Mouse (Mus musculus) limb, embryonic 12.5 days (tissue): Measurements from ENCODE around the gene Fzd2. TPM values are rescaled to one million over a fixed set of nuclear protein-coding genes. Genes with fewer than 3 reads are reported as not detected.

Experiments used
- ATAC-seq: fragments of 200-750 bp; cut with Nextera tagmentation; 2 replicates; pipeline ENCODE4 v1.8.0; 2017; ENCODE audit warnings: low read depth, moderate TSS enrichment; ENCODE audit not compliant: insufficient number of reproducible peaks, insufficient read depth, low FRiP score, low TSS enrichment
- H3K27ac ChIP-seq: fragments of 300-500 bp; sonication (generic); 2 replicates; pipeline ENCODE4 v1.5.1; 2016; ENCODE audit warnings: mild to moderate bottlenecking, moderate library complexity
- H3K27me3 ChIP-seq: fragments of 300-500 bp; sonication (generic); 2 replicates; pipeline ENCODE4 v1.6.1; 2016; ENCODE audit warnings: mild to moderate bottlenecking, moderate library complexity
- H3K36me3 ChIP-seq: fragments of 300-500 bp; sonication (generic); 2 replicates; pipeline ENCODE4 v1.6.1; 2016; ENCODE audit warnings: mild to moderate bottlenecking, moderate library complexity
- H3K4me1 ChIP-seq: fragments of 300-500 bp; sonication (generic); replicated peaks from 2 replicates; pipeline ENCODE4 v1.6.1; 2016
- H3K4me2 ChIP-seq: fragments of 300-500 bp; sonication (generic); 2 replicates; pipeline ENCODE4 v1.6.1; 2016; ENCODE audit warnings: mild to moderate bottlenecking, moderate library complexity
- H3K4me3 ChIP-seq: fragments of 300-500 bp; sonication (generic); replicated peaks from 2 replicates; pipeline ENCODE4 v1.5.1; 2016; ENCODE audit warnings: mild to moderate bottlenecking
- H3K9ac ChIP-seq: fragments of 300-500 bp; sonication (generic); replicated peaks from 2 replicates; pipeline ENCODE4 v1.6.1; 2016; ENCODE audit warnings: mild to moderate bottlenecking, moderate library complexity
- H3K9me3 ChIP-seq: fragments of 300-500 bp; sonication (generic); 2 replicates; pipeline ENCODE4 v1.6.1; 2016; ENCODE audit warnings: mild to moderate bottlenecking, moderate library complexity
- WGBS: fragments of 180-500 bp; shearing (Covaris S2); methylation state at CpG from one replicate; pipeline ENCODE4 v1.1.7; 2016; 5-methylcytosine and 5-hydroxymethylcytosine counted together
- polyA plus RNA-seq: library from polyadenylated mRNA; unstranded; fragments of >200 nt; fragmentation: Nextera tagmentation; extraction: Ambion mirVana; gene quantifications from 2 replicates; pipeline ENCODE4 v1.2.1, GENCODE M21; 2016

Gene Fzd2
- polyA plus RNA-seq, 1 experiment from 2014 or later = 82.7 TPM

DNA sequence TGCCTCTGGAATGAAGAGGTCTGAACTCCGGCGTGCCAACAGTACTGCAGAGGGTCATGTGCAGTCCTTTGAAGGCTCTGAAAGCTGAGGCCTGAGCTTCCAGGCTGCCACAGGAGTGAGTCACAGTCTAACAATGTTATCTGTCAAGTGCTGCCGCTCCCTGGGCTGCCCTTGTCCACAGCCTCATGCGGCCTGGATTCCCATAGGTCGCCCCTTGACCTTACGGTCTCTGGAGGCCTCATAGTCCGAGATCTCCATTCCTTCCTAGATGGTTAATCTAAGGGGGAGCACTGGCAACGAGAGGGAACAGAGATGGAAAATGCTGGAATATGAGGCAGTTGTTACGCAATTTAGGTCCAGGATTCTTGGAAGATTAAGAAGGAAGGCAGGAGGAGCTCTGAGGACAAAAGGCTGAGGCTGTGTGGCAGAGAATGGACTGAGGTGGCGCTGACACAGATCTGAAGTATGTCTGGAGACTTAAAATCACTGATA, 39.7 kb downstream of the Fzd2 start:
- no peak for ATAC-seq
- H3K27ac ChIP-seq = 0 out of 2 replicates have a peak overlapping the region, but pooled peaks have one; percentile 29

DNA sequence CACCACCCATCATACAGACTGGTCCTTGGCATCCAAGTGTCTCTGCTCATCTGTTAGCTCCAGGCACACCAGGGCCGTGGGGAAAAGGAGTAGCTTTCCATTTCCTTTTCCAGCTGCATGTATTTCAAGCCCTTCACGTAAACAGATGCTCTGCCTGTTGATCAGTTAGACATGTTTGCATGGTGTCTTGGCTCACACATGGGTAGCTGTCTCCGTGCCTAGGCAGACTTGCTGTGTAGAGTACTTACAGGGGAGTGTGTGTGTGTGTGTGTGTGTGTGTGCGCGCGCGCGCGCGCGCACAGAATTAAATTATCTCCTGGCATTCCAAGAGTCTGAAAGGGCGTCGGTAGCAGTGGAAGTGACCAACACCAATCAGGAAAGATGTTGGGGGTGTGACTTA, 42.0 kb downstream of the Fzd2 start:
- no peaks in the 10 kb centered on the region for H3K27me3 ChIP-seq
- no peaks in the 10 kb centered on the region for H3K9me3 ChIP-seq
- H3K27ac ChIP-seq = no peak overlapping the region
- H3K4me3 ChIP-seq = no peak overlapping the region
- H3K4me1 ChIP-seq = peaks cover 5% of the 10 kb centered on the region
- 86% methylated on average over 13 of the region's 13 CpGs for WGBS
- no peak overlapping the region for H3K4me2 ChIP-seq
- no peak for ATAC-seq
- H3K9ac ChIP-seq = no peak overlapping the region
- H3K36me3 ChIP-seq = no peaks in the 10 kb centered on the region

More for the DNA sequence above, 39.7 kb downstream of the Fzd2 start:
- Histone ChIP-seq H3K4me2 (no peak overlapping the region), H3K9ac (no peak overlapping the region), H3K9me3 (no peaks in the 10 kb centered on the region), H3K36me3 (no peaks in the 10 kb centered on the region), H3K27me3 (no peaks in the 10 kb centered on the region), H3K4me3 (no peak overlapping the region), H3K4me1 (peaks cover 12% of the 10 kb centered on the region)
- WGBS = 50% methylated on average over 10 of the region's 10 CpGs

DNA sequence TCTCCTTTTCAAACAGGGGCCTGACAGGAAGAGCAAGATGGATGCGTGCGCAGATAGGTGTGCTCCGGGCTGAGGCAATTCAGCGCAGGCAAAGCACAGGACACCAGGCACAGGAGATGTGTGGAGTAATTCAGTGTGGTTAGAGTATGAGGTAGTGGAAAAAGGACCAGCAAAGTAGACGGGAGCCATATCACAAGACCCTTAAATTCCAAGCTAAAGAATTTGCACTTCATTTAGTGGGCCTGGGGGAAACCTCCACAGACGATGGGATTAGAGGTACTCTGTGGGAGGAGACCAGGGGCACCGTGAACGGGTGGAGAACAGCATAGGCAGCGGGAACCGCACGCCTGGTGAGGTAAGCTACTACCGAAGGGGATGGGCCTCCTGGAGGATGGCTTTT, 43.7 kb downstream of the Fzd2 start:
- peak; percentile 66; the same call in 1 of the 2 replicates for ATAC-seq
- no peak overlapping the region for H3K4me2 ChIP-seq

DNA sequence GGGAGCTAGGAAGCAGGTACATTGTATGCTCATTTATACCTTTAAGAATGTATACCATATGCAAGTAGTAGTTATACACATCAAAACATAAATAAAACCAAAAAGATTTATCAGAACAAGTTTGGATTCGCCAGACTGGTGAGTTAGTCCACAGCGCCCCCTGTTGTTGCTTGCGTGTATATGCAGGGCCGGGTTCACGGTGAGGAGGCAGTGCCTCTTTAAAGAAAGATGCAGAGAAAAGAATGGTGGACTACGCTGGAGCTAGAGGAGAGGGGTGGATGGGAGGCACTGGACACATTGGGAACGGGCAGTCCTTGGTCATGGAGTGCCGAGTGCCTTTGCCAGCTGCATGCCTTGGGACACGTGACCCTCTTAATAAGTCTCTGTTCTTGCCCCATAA, 47.2 kb downstream of the Fzd2 start:
- H3K9me3 ChIP-seq = no peaks in the 10 kb centered on the region
- no peaks in the 10 kb centered on the region for H3K36me3 ChIP-seq
- no peak overlapping the region for H3K4me3 ChIP-seq
- no peak overlapping the region for H3K9ac ChIP-seq
- H3K27me3 ChIP-seq = no peaks in the 10 kb centered on the region
- H3K4me1 ChIP-seq = peaks cover 27% of the 10 kb centered on the region
- H3K4me2 ChIP-seq = peak overlapping the region; percentile 16; the same call in 1 of the 2 replicates
- no peak overlapping the region for H3K27ac ChIP-seq
- ATAC-seq = no peak
- 4% methylated on average over 9 of the region's 9 CpGs for WGBS

More for the DNA sequence above, 43.7 kb downstream of the Fzd2 start:
- Histone ChIP-seq H3K4me1 (peaks cover 9% of the 10 kb centered on the region), H3K9me3 (no peaks in the 10 kb centered on the region), H3K4me3 (no peak overlapping the region), H3K36me3 (no peaks in the 10 kb centered on the region), H3K9ac (no peak overlapping the region), H3K27ac (peak overlapping the region; percentile 25; the same call in 1 of the 2 replicates), H3K27me3 (no peaks in the 10 kb centered on the region)
- 63% methylated on average over 12 of the region's 12 CpGs for WGBS

DNA sequence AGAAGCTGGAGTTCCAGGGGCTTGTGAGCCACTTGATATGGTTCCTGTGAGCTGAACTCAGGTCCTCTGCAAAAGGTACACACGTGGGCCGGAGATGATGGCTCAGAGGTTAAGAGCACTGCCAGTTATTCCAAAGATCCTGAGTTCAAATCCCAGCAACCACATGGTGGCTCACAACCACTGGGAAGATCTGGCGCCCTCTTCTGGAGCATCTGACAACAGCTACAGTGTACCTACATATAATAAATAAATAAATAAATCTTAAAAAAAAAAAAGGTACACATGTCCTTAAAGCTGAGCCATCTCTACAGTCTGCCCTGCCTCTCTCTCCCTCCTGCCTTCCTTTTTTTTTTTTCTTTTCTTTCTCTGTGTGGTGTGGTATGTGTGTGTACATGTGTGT, 48.6 kb downstream of the Fzd2 start:
- H3K36me3 ChIP-seq = no peaks in the 10 kb centered on the region
- 62% methylated on average over 3 of the region's 3 CpGs for WGBS

DNA sequence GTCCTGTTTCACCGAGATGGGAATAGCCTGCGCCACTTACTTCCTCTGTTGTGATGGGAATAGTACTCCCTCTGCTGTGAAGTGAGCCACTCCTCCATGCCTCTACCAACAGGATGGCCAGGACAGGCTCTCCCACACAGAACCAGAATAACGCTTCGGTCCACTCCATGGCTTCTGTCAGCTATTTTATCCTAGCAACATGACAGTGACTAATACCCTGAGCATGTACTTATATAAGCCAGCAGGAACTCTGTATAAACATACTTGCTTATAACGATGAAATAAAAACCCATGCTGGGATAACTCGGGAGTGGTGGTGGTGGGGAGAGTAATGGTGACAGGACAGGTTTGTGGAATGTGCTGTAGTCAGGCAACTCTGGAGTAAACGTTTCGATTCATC, 51.7 kb downstream of the Fzd2 start:
- no peak for ATAC-seq
- Histone ChIP-seq H3K36me3 (no peaks in the 10 kb centered on the region), H3K4me2 (no peak overlapping the region), H3K9me3 (no peaks in the 10 kb centered on the region), H3K4me3 (no peak overlapping the region), H3K4me1 (peaks cover 22% of the 10 kb centered on the region), H3K27me3 (no peaks in the 10 kb centered on the region), H3K9ac (no peak overlapping the region), H3K27ac (no peak overlapping the region)
- WGBS = 74% methylated on average over 8 of the region's 8 CpGs

More for the DNA sequence above, 48.6 kb downstream of the Fzd2 start:
- Histone ChIP-seq H3K4me2 (no peak overlapping the region), H3K27me3 (no peaks in the 10 kb centered on the region), H3K9ac (no peak overlapping the region), H3K27ac (no peak overlapping the region), H3K9me3 (no peaks in the 10 kb centered on the region), H3K4me1 (peaks cover 27% of the 10 kb centered on the region), H3K4me3 (no peak overlapping the region)
- no peak for ATAC-seq

DNA sequence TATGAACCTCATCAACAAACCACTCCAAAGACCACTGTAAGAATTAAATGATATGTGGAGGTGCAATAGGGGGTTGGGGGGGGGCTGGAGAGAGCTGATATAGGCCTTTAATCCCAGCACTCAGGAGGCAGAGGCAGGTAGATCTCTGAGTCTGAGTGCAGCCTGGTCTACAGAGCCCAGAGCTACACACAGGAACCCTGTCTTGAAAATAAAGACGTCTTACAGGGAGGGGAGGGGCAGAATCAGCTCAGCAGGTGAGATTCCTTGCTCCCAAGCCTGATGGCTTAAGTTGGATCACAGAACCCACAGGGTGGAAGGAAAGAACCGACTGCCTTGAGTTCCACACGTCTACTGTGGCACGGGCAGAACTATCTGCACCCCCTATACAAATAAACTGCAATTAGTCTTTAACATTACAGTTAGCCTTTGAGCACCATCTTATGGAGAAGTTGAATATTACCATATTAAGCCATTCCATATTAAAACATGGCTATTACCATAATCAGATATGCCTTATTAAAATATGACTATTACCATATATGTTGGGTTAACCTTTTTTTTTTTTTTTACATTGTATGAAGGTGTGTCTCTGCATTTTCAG, 52.2 kb downstream of the Fzd2 start:
- H3K4me2 ChIP-seq = no peak overlapping the region
- H3K36me3 ChIP-seq = no peaks in the 10 kb centered on the region
- H3K27ac ChIP-seq = no peak overlapping the region
- ATAC-seq = no peak
- no peak overlapping the region for H3K4me3 ChIP-seq
- peaks cover 22% of the 10 kb centered on the region for H3K4me1 ChIP-seq
- H3K27me3 ChIP-seq = no peaks in the 10 kb centered on the region
- WGBS = 26% methylated on average over 4 of the region's 4 CpGs
- no peak overlapping the region for H3K9ac ChIP-seq
- H3K9me3 ChIP-seq = no peaks in the 10 kb centered on the region

DNA sequence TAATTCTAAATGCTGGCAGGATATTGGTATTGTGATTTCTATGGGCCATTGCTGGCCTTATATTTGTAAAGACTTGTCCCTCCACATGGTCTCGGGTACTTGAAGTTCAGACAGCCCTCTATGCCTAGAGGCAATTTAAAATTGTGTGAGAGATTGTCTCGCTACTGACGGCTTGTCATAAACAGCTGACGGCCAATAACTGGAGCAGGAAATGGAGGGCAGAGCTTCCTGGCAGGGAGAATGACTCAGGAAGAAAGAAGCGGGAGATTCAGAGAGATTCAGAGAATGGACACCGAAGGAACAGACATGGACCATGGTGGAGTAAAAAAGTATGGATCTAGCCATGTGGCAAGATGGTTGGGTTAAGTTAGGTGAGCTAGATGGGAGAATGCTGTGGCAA, 52.7 kb downstream of the Fzd2 start:
- Histone ChIP-seq H3K9ac (no peak overlapping the region), H3K36me3 (no peaks in the 10 kb centered on the region), H3K9me3 (no peaks in the 10 kb centered on the region), H3K4me3 (no peak overlapping the region), H3K4me2 (no peak overlapping the region), H3K27ac (no peak overlapping the region), H3K4me1 (peaks cover 19% of the 10 kb centered on the region), H3K27me3 (no peaks in the 10 kb centered on the region)
- ATAC-seq = no peak
- 43% methylated on average over 6 of the region's 6 CpGs for WGBS

Other genes with a start within 250 kb of the Fzd2 start
- gene Slc4a1, start 238.2 kb upstream of the Fzd2 start, polyA plus RNA-seq = 22.6 and 25.0 TPM in 2 replicates
- 1.7 and 2.3 TPM in 2 replicates for gene Rundc3a, start 211.0 kb upstream of the Fzd2 start, polyA plus RNA-seq
- gene Slc25a39, start 196.4 kb upstream of the Fzd2 start, polyA plus RNA-seq = 164 and 174 TPM in 2 replicates
- gene Grn, start 174.1 kb upstream of the Fzd2 start, polyA plus RNA-seq = 101 and 106 TPM in 2 replicates
- 9.7 and 10.7 TPM in 2 replicates for gene Fam171a2, start 156.7 kb upstream of the Fzd2 start, polyA plus RNA-seq
- 6.9 and 7.0 TPM in 2 replicates for gene Itga2b, start 134.3 kb upstream of the Fzd2 start, polyA plus RNA-seq
- 66.5 and 77.6 TPM in 2 replicates for gene Gpatch8, start 48.0 kb upstream of the Fzd2 start, polyA plus RNA-seq
- gene Gm11627, start 24.9 kb upstream of the Fzd2 start, polyA plus RNA-seq = 5.3 and 7.4 TPM in 2 replicates
- 0.98 and 1.3 TPM in 2 replicates for gene Meioc, start 59.3 kb downstream of the Fzd2 start, polyA plus RNA-seq
- gene Ccdc43, start 93.4 kb downstream of the Fzd2 start, polyA plus RNA-seq = 52.4 and 54.9 TPM in 2 replicates
- 20.9 and 22.2 TPM in 2 replicates for gene Adam11, start 157.0 kb downstream of the Fzd2 start, polyA plus RNA-seq
- gene Gjc1, start 215.3 kb downstream of the Fzd2 start, polyA plus RNA-seq = 117 and 118 TPM in 2 replicates
- not detected in 2 replicates for gene Higd1b, start 231.5 kb downstream of the Fzd2 start, polyA plus RNA-seq